Mouse (Mus musculus): ENCODE data around the gene Dpyd. TPM values are rescaled to one million over a fixed set of nuclear protein-coding genes. Genes with fewer than 3 reads are reported as not detected.

Gene Dpyd
- 2.3 and 2.6 TPM in 2 replicates for polyA plus RNA-seq (2016; fragmentation: Nextera tagmentation; extraction: Ambion mirVana)

DNA sequence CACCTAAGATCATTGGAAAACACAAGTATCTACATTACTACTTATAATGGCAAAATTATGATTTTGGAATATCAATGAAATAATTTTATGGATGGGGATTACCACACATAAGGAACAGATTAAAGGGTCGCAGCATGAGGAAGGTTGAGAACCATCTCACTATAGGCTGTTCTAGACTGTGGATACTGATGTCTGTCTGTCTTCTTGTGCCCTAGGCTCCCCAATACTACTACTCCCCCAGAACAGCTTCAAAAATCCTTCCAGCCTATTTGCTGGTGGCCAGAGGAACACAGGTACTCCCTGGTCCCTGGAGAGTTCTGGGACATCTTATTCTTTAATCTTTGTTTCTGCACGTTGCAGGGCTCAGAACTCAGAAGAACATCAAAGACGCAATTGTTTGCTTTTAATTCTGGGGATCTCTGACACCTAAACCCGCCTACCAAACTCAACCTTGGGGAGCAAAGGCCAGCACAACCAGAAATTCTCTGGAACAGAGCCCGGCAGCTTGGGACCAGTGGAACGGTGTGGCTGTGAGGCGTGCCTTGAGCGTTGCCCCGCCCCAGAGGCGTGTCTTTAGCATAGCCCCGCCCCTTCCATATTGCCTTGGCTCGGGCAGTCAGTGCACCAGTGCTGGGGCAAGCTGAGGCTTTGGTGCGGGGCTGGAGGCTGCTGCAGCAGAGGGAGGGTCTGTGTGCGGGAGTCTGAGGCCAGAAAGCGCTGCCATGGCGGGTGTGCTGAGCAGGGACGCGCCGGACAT lies at the start of gene Dpyd:
Dpyd (plus strand) TSS at position 576 of the 757 bp plus-strand sequence.
- Histone ChIP-seq H3K4me2 (peak within 1 kb of the TSS; percentile 65), H3K27ac (no peak within 1 kb of the TSS), H3K9ac (no peak within 1 kb of the TSS), H3K36me3 (no peaks in the 10 kb centered on the region), H3K27me3 (replicated peaks) (peaks cover 7% of the 10 kb centered on the region; the same call in 1 of the 2 replicates), H3K4me3 (peak within 1 kb of the TSS; percentile 55), H3K9me3 (replicated peaks) (no peaks in the 10 kb centered on the region), H3K4me1 (no peaks in the 10 kb centered on the region)
- 7% methylated on average over 19 of the region's 19 CpGs for WGBS (ENCODE audit: insufficient replicate concordance)
- ATAC-seq = peak; percentile 94

GRCm38 (mm10) chr3:118537676-118538075 lies 24.3 kb upstream of the Dpyd start:
- 32% methylated on average over 2 of the region's 2 CpGs for WGBS (ENCODE audit: insufficient replicate concordance)
- Histone ChIP-seq H3K27me3 (replicated peaks) (no peaks in the 10 kb centered on the region), H3K36me3 (no peaks in the 10 kb centered on the region), H3K4me1 (no peaks in the 10 kb centered on the region), H3K27ac (no peak overlapping the region), H3K9me3 (replicated peaks) (no peaks in the 10 kb centered on the region), H3K9ac (no peak overlapping the region), H3K4me2 (no peak overlapping the region), H3K4me3 (no peak overlapping the region)
- ATAC-seq = no peak

- H3K36me3 ChIP-seq = no peaks in the 10 kb centered on the region
- 56% methylated on average over 6 of the region's 6 CpGs for WGBS (ENCODE audit: insufficient replicate concordance)
- H3K4me2 ChIP-seq = no peak overlapping the region
- no peak overlapping the region for H3K9ac ChIP-seq
- no peak overlapping the region for H3K4me3 ChIP-seq
- ATAC-seq = no peak
- H3K27ac ChIP-seq = no peak overlapping the region
- no peaks in the 10 kb centered on the region for H3K4me1 ChIP-seq
- H3K27me3 ChIP-seq (replicated peaks) = no peaks in the 10 kb centered on the region
- no peaks in the 10 kb centered on the region for H3K9me3 ChIP-seq (replicated peaks)
These were observed 20.2 kb upstream of the Dpyd start for GRCm38 (mm10) chr3:118541766-118542165.

DNA sequence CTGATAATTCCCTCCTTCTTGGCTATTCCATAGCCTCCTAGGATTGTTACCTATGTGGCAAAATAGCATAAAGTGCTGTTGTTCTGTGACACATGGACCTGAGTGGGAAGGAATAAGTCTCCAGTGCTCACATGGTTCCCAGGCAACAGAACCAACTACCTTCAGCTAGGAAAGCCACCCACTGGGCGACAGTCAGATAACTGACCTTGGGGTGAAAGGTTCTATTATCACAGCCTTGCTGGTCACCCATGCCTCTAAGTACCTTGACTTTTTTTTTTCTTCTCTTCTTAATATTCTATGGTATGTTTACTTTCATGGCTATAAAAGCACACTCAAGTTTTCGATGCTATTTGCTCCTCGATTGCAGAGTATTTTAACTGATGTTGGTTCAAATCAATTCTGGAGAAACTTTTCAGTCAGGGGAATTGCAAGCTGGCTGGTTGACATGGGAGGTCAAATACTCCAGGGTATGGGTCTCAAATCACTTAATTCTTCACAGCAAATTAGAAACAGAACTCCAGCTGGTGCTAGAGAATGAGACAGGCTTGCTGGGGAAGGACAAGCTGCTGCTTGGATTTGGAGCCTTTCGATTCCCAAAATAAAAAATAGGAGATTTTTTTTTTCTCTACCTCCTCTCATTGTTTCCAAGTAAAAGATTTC lies 14.2 kb upstream of the Dpyd start:
- Histone ChIP-seq H3K4me3 (no peak overlapping the region), H3K27ac (no peak overlapping the region), H3K27me3 (replicated peaks) (no peaks in the 10 kb centered on the region), H3K4me1 (no peaks in the 10 kb centered on the region), H3K4me2 (no peak overlapping the region), H3K9ac (no peak overlapping the region), H3K36me3 (no peaks in the 10 kb centered on the region), H3K9me3 (replicated peaks) (no peaks in the 10 kb centered on the region)
- no peak for ATAC-seq
- 50% methylated on average over 4 of the region's 4 CpGs for WGBS (ENCODE audit: insufficient replicate concordance)

DNA sequence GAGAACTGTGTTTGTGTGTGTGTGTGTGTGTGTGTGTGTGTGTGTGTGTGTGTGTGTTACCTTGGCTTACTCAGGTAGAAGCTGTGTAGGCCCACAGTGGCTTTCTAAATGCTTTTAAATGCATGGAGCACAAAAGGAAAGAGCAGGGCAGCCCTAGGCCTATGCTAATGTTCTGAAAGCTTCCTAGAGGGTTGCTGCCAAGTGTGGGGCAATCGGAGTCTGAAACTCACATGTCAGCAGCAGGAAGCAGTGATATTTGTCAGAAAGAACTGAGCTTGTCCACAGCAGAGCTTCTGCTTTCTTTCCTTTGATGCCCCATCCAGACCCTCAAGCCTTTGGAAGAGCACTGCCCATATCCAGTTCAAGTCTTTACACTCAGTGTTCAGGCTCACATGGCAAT lies 4.3 kb upstream of the Dpyd start:
- WGBS (ENCODE audit: insufficient replicate concordance) = 55% methylated on average over 1 of the region's 1 CpGs
- no peak overlapping the region for H3K4me3 ChIP-seq
- no peak overlapping the region for H3K4me2 ChIP-seq
- H3K36me3 ChIP-seq = no peaks in the 10 kb centered on the region
- no peak overlapping the region for H3K27ac ChIP-seq
- no peak overlapping the region for H3K9ac ChIP-seq
- no peaks in the 10 kb centered on the region for H3K4me1 ChIP-seq
- ATAC-seq = no peak
- H3K9me3 ChIP-seq (replicated peaks) = no peaks in the 10 kb centered on the region
- peaks cover 7% of the 10 kb centered on the region; the same call in 1 of the 2 replicates for H3K27me3 ChIP-seq (replicated peaks)

DNA sequence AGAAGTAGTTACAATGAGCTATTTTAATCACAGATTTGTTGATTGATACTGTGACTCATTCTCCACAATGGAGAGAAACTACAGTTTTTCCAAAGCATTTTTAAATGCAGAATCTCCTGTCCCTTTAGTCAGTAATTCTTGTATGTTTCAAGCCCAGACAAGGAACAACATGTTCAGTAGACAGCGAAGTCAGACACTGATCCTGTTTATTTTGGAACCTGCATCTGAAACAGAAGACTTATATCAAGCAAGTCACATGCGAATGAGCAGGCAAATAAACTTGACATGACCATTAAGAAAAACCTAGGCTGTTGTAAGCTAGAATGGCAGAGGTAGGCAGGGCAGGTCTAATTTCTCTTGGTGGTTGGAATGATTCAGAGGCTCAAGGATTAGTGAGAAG lies 2.0 kb upstream of the Dpyd start:
- 65% methylated on average over 2 of the region's 2 CpGs for WGBS (ENCODE audit: insufficient replicate concordance)
- Histone ChIP-seq H3K27me3 (replicated peaks) (peaks cover 7% of the 10 kb centered on the region; the same call in 1 of the 2 replicates), H3K27ac (no peak overlapping the region), H3K9ac (no peak overlapping the region), H3K36me3 (no peaks in the 10 kb centered on the region), H3K4me3 (no peak overlapping the region), H3K9me3 (replicated peaks) (no peaks in the 10 kb centered on the region), H3K4me1 (no peaks in the 10 kb centered on the region), H3K4me2 (no peak overlapping the region)
- ATAC-seq = no peak

- Histone ChIP-seq H3K4me3 (peak overlapping the region; percentile 55), H3K4me1 (no peaks in the 10 kb centered on the region), H3K27ac (no peak overlapping the region), H3K4me2 (peak overlapping the region; percentile 65), H3K36me3 (no peaks in the 10 kb centered on the region), H3K27me3 (replicated peaks) (peaks cover 7% of the 10 kb centered on the region; the same call in 1 of the 2 replicates), H3K9ac (no peak overlapping the region), H3K9me3 (replicated peaks) (no peaks in the 10 kb centered on the region)
- peak; percentile 67 for ATAC-seq
- WGBS (ENCODE audit: insufficient replicate concordance) = under 1% methylated on average over 18 of the region's 18 CpGs
These were observed 362 bp downstream of the Dpyd start for GRCm38 (mm10) chr3:118562311-118562671.

DNA sequence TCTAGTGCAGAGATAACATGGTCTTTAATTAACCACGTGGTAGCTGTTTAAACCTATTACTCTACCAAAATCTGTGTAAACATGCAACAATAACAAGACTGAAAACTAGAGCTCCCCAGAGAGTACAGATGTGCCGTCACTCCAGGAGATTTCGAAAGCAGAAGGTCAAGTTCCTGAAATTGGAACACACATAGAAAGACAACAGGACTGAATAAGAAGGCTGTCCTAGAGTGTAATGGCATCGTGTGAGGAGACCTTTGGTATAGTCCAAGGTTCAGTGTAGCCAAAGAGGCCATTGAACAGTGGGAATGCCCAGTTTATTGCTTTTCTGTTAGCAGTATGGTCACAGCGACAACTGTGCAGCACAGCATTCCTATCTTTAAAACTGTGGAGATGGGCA lies 4.8 kb downstream of the Dpyd start:
- no peak overlapping the region for H3K4me2 ChIP-seq

GRCm38 (mm10) chr3:118570197-118570596 lies 8.3 kb downstream of the Dpyd start:
- Histone ChIP-seq H3K4me1 (no peaks in the 10 kb centered on the region), H3K9me3 (replicated peaks) (no peaks in the 10 kb centered on the region), H3K4me3 (no peak overlapping the region), H3K4me2 (no peak overlapping the region), H3K9ac (no peak overlapping the region), H3K36me3 (no peaks in the 10 kb centered on the region), H3K27me3 (replicated peaks) (no peaks in the 10 kb centered on the region), H3K27ac (no peak overlapping the region)
- WGBS (ENCODE audit: insufficient replicate concordance) = 74% methylated on average over 7 of the region's 7 CpGs
- ATAC-seq = no peak

More for the DNA sequence above, 4.8 kb downstream of the Dpyd start:
- Histone ChIP-seq H3K4me3 (no peak overlapping the region), H3K9me3 (replicated peaks) (no peaks in the 10 kb centered on the region), H3K4me1 (no peaks in the 10 kb centered on the region), H3K27ac (no peak overlapping the region), H3K9ac (no peak overlapping the region), H3K27me3 (replicated peaks) (peaks cover 7% of the 10 kb centered on the region; the same call in 1 of the 2 replicates), H3K36me3 (no peaks in the 10 kb centered on the region)
- 0 out of 2 replicates have a peak, but pooled peaks have one; percentile 18 for ATAC-seq
- 62% methylated on average over 5 of the region's 5 CpGs for WGBS (ENCODE audit: insufficient replicate concordance)

GRCm38 (mm10) chr3:118590559-118590958 lies 28.6 kb downstream of the Dpyd start:
- H3K4me3 ChIP-seq = no peak overlapping the region
- no peaks in the 10 kb centered on the region for H3K4me1 ChIP-seq
- 61% methylated on average over 1 of the region's 1 CpGs for WGBS (ENCODE audit: insufficient replicate concordance)
- no peaks in the 10 kb centered on the region for H3K9me3 ChIP-seq (replicated peaks)
- no peaks in the 10 kb centered on the region for H3K36me3 ChIP-seq
- no peak overlapping the region for H3K9ac ChIP-seq
- ATAC-seq = no peak
- no peaks in the 10 kb centered on the region for H3K27me3 ChIP-seq (replicated peaks)
- no peak overlapping the region for H3K4me2 ChIP-seq
- no peak overlapping the region for H3K27ac ChIP-seq

- Histone ChIP-seq H3K4me3 (no peak overlapping the region), H3K27me3 (replicated peaks) (no peaks in the 10 kb centered on the region), H3K9me3 (replicated peaks) (no peaks in the 10 kb centered on the region), H3K36me3 (no peaks in the 10 kb centered on the region), H3K4me1 (no peaks in the 10 kb centered on the region), H3K9ac (no peak overlapping the region), H3K4me2 (no peak overlapping the region), H3K27ac (no peak overlapping the region)
- 64% methylated on average over 4 of the region's 4 CpGs for WGBS (ENCODE audit: insufficient replicate concordance)
- ATAC-seq = no peak
These were observed 32.9 kb downstream of the Dpyd start for GRCm38 (mm10) chr3:118594864-118595263.

- H3K4me1 ChIP-seq = no peaks in the 10 kb centered on the region
- no peaks in the 10 kb centered on the region for H3K36me3 ChIP-seq
- 66% methylated on average over 2 of the region's 2 CpGs for WGBS (ENCODE audit: insufficient replicate concordance)
- no peak for ATAC-seq
- H3K9me3 ChIP-seq (replicated peaks) = no peaks in the 10 kb centered on the region
- H3K9ac ChIP-seq = no peak overlapping the region
- H3K27me3 ChIP-seq (replicated peaks) = no peaks in the 10 kb centered on the region
- no peak overlapping the region for H3K4me3 ChIP-seq
- H3K4me2 ChIP-seq = no peak overlapping the region
- H3K27ac ChIP-seq = no peak overlapping the region
These were observed 33.8 kb downstream of the Dpyd start for GRCm38 (mm10) chr3:118595693-118596092.
